Mouse (Mus musculus) gastrocnemius, adult 8-10 months (tissue): ENCODE results near the gene Sbk2. TPM values are rescaled to one million over a fixed set of nuclear protein-coding genes. Genes with fewer than 3 reads are reported as not detected.

Experiments
- DNase-seq, 2 experiments: peaks; one replicate each; pipeline ENCODE4 v3.0.0; 2022; ENCODE audit warnings: low spot score in 2 of 2
- total RNA-seq, 4 experiments: library from RNA; stranded (reverse); gene quantifications; 2 replicates each; pipeline ENCODE4 v1.2.4; 2022

Gene Sbk2
- total RNA-seq, 4 experiments from 2014 or later, result 55.4 to 88.7 (median 62.8) TPM

GRCm38 (mm10) chr7:4922931-4923565, 41.2 kb downstream of the Sbk2 start:
- peak; percentile 17 to 43 for DNase-seq

- DNase-seq, result peak; percentile 39 to 54
Measured at GRCm38 (mm10) chr7:4922508-4922907, 41.7 kb downstream of the Sbk2 start.

- DNase-seq, result no peak
Measured at GRCm38 (mm10) chr7:4921824-4922482, 42.3 kb downstream of the Sbk2 start, which contains the start of gene Nat14. TSS of gene Nat14 (plus strand) at chr7:4922028.

- peak in 1 of 2 experiments; percentile 2 for DNase-seq
Measured at GRCm38 (mm10) chr7:4920976-4921823, 43.0 kb downstream of the Sbk2 start.

- DNase-seq, result peak in 1 of 2 experiments; percentile 2
Measured at GRCm38 (mm10) chr7:4920496-4920895, 43.7 kb downstream of the Sbk2 start.

- no peak for DNase-seq
Measured at GRCm38 (mm10) chr7:4919971-4920370, 44.2 kb downstream of the Sbk2 start.

GRCm38 (mm10) chr7:4919096-4919495, 45.1 kb downstream of the Sbk2 start:
- DNase-seq, result peak in 1 of 2 experiments; percentile 2

- no peak for DNase-seq
Measured at GRCm38 (mm10) chr7:4918681-4919080, 45.5 kb downstream of the Sbk2 start.

GRCm38 (mm10) chr7:4917494-4917893, 46.7 kb downstream of the Sbk2 start:
- DNase-seq, result peak in 1 of 2 experiments; percentile 1

GRCm38 (mm10) chr7:4915669-4916416, 48.4 kb downstream of the Sbk2 start:
- DNase-seq, result no peak

GRCm38 (mm10) chr7:4915007-4915665, 49.1 kb downstream of the Sbk2 start, which contains the start of gene Zfp628:
TSS of gene Zfp628 (plus strand) at chr7:4915217.
- DNase-seq, result peak; percentile 88 to 89

GRCm38 (mm10) chr7:4912248-4912647, 52.0 kb downstream of the Sbk2 start:
- no peak for DNase-seq

- DNase-seq, result peak in 1 of 2 experiments; percentile 56
Measured at GRCm38 (mm10) chr7:4911561-4911960, 52.6 kb downstream of the Sbk2 start.

GRCm38 (mm10) chr7:4906466-4906950, 57.7 kb downstream of the Sbk2 start, which contains the start of gene Gm36210:
TSS of gene Gm36210 (minus strand) at chr7:4906516.
- DNase-seq, result no peak

GRCm38 (mm10) chr7:4902404-4902803, 61.8 kb downstream of the Sbk2 start:
- DNase-seq, result no peak

GRCm38 (mm10) chr7:4901171-4901570, 63.0 kb downstream of the Sbk2 start:
- DNase-seq, result no peak

GRCm38 (mm10) chr7:4900523-4900851, 63.7 kb downstream of the Sbk2 start:
- DNase-seq, result no peak

- DNase-seq, result no peak
Measured at GRCm38 (mm10) chr7:4899649-4900522, 64.3 kb downstream of the Sbk2 start.

GRCm38 (mm10) chr7:4898851-4899648, 65.2 kb downstream of the Sbk2 start:
- no peak for DNase-seq
